Mouse (Mus musculus) intestine, embryonic 16.5 days (tissue): ENCODE data around the gene Cngb1. TPM values are rescaled to one million over a fixed set of nuclear protein-coding genes. Genes with fewer than 3 reads are reported as not detected.

ENCODE experiments used
- ATAC-seq: fragments of 200-750 bp; cut with Nextera tagmentation; 2 replicates; pipeline ENCODE4 v1.8.0; 2017; ENCODE audit warnings: moderate TSS enrichment, moderate library complexity
- H3K27ac ChIP-seq: fragments of 300-500 bp; sonication (generic); 2 replicates; pipeline ENCODE4 v1.5.1; 2014; ENCODE audit warnings: mild to moderate bottlenecking, low read length
- H3K27me3 ChIP-seq: fragments of 300-500 bp; sonication (generic); replicated peaks from 2 replicates; pipeline ENCODE4 v1.6.1; 2014; ENCODE audit warnings: low read length, control low read depth, mixed read lengths; ENCODE audit not compliant: control insufficient read depth, insufficient read depth
- H3K36me3 ChIP-seq: fragments of 300-500 bp; sonication (generic); 2 replicates; pipeline ENCODE4 v1.6.1; 2014; ENCODE audit warnings: low read length, control low read depth; ENCODE audit not compliant: control insufficient read depth, insufficient read depth
- H3K4me1 ChIP-seq: fragments of 300-500 bp; sonication (generic); 2 replicates; pipeline ENCODE4 v1.6.1; 2014; ENCODE audit warnings: low read length, control low read depth, mixed read lengths; ENCODE audit not compliant: control insufficient read depth, insufficient read depth
- H3K4me2 ChIP-seq: fragments of 300-500 bp; sonication (generic); 2 replicates; pipeline ENCODE4 v1.6.1; 2014; ENCODE audit warnings: low read depth, low read length, control low read depth
- H3K4me3 ChIP-seq: fragments of 300-500 bp; sonication (generic); 2 replicates; pipeline ENCODE4 v1.5.1; 2014; ENCODE audit warnings: mild to moderate bottlenecking, low read length
- H3K9ac ChIP-seq: fragments of 300-500 bp; sonication (generic); 2 replicates; pipeline ENCODE4 v1.6.1; 2014; ENCODE audit warnings: low read depth, low read length
- H3K9me3 ChIP-seq: fragments of 300-500 bp; sonication (generic); 2 replicates; pipeline ENCODE4 v1.6.1; 2016; ENCODE audit warnings: low read length, control low read depth; ENCODE audit not compliant: control insufficient read depth
- WGBS: fragments of 180-500 bp; shearing (Covaris S2); extraction: QIAGEN DNeasy Blood & Tissue Kit; methylation state at CpG from one replicate; pipeline ENCODE4 v1.1.7; 2014; 5-methylcytosine and 5-hydroxymethylcytosine counted together
- polyA plus RNA-seq: library from polyadenylated mRNA; unstranded; fragments of >200 nt; fragmentation: Nextera tagmentation; extraction: Ambion mirVana; gene quantifications from 2 replicates; pipeline ENCODE4 v1.2.1, GENCODE M21; 2015

Gene Cngb1
- polyA plus RNA-seq, 1 experiment from 2014 or later = 0.49 TPM

DNA sequence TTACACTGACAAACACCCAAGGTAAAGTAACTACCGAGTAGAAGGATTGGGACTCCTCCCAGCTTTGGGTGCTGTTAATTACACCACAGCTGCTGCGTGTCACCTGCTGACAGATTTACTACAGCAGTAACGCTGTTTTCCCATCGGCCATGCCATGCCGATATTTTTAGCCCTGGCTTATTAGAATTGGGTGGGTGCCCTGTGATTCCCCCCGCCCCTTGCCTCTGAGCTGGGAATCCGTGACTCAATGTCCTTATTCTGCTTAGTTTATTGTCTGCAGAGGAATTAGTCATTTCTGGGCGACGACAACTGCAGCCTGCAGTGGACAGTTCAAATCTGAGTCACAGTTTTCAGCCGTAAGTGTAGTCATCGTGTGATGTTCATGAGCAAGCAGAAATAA is 96.5 kb downstream of the Cngb1 start:
- Histone ChIP-seq H3K4me2 (no peak overlapping the region), H3K9me3 (no peaks in the 10 kb centered on the region)
- ATAC-seq = peak; percentile 46; the same call in 1 of the 2 replicates

DNA sequence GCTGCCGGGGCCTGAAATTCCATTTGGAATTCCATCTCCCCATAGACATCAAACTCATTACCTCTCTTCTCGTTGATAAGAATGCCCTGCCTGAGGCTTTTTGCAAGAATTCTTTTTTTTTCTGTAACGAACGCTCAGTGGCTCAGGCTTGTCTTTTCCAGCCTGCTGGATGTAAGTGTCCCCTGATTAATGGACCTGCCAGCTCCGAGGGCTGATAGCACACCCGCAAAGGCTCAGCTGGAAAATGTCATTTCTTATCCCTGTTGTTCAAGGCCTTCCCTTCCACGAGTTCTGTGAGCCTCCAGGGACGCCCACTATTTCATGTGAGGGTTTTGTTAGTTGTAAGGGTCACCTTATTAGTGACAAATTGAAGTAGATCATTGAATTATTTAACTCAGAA is 100.4 kb downstream of the Cngb1 start:
- Histone ChIP-seq H3K27ac (no peak overlapping the region), H3K4me1 (0 out of 2 replicates have a peak, but pooled peaks cover 2% of the 10 kb centered on the region), H3K4me2 (no peak overlapping the region), H3K36me3 (no peaks in the 10 kb centered on the region), H3K9me3 (no peaks in the 10 kb centered on the region), H3K4me3 (no peak overlapping the region), H3K9ac (no peak overlapping the region), H3K27me3 (no peaks in the 10 kb centered on the region)
- 18% methylated on average over 8 of the region's 8 CpGs for WGBS
- ATAC-seq = no peak

More for the DNA sequence above, 96.5 kb downstream of the Cngb1 start:
- H3K27ac ChIP-seq = no peak overlapping the region
- no peaks in the 10 kb centered on the region for H3K27me3 ChIP-seq
- no peaks in the 10 kb centered on the region for H3K36me3 ChIP-seq
- H3K4me1 ChIP-seq = 0 out of 2 replicates have a peak, but pooled peaks cover 2% of the 10 kb centered on the region
- no peak overlapping the region for H3K9ac ChIP-seq
- 16% methylated on average over 11 of the region's 11 CpGs for WGBS
- H3K4me3 ChIP-seq = no peak overlapping the region

DNA sequence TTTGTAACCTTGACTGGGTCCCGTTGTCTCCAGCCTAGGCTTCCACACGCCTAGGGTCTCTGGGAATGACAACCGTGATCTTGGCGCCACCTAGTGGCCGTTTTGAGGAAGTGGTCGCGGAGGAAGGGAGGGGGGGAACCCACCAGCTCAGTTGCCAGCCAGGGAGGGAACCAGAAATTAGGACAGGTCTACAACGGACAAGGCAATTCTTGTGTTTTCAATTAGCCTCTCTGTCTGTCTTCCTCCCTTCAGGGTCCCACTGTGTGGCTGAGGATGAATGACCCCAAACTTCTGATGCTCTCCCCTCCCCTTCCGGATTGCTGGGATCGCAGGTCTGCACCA is 102.4 kb downstream of the Cngb1 start:
- ATAC-seq = no peak
- WGBS = 20% methylated on average over 10 of the region's 10 CpGs
- H3K4me1 ChIP-seq = 0 out of 2 replicates have a peak, but pooled peaks cover 3% of the 10 kb centered on the region
- no peaks in the 10 kb centered on the region for H3K27me3 ChIP-seq
- no peak overlapping the region for H3K4me2 ChIP-seq
- no peaks in the 10 kb centered on the region for H3K9me3 ChIP-seq
- H3K9ac ChIP-seq = no peak overlapping the region
- no peak overlapping the region for H3K27ac ChIP-seq
- H3K4me3 ChIP-seq = no peak overlapping the region
- no peaks in the 10 kb centered on the region for H3K36me3 ChIP-seq

DNA sequence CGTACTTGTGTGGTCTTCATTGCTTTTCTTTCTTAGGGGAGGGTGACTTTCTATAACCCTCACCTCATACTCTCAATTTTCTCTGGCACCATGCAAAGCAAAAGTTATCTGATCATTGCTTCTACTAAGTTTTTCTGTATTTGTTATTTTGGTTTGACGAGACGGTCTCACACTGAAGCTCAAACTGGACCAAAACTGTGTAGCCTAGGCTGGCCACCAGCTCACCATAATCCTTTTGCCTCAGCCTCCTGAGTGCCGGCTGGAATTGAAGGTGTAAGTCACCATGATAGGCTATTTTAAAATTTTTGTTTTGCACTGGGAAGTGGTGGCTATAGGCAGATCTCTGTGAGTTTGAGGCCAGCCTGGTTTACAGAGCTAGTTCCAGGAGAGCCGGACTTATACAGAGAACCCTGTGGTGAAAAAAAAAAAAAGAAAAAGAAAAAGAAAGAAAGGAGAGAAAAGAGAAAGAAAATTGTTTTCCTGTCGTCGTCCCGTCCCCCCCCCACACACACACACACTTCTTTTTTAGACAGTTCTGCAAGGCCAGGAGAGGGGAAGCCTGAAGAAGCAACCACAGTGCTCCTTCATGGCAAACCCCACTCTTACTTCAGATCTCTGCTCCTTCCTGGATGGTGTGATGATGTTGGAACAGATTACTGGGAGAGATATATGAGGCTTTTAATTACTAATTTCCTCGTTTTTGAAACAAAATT is 102.9 kb downstream of the Cngb1 start:
- WGBS = 47% methylated on average over 9 of the region's 9 CpGs
- no peak for ATAC-seq
- no peak overlapping the region for H3K9ac ChIP-seq

DNA sequence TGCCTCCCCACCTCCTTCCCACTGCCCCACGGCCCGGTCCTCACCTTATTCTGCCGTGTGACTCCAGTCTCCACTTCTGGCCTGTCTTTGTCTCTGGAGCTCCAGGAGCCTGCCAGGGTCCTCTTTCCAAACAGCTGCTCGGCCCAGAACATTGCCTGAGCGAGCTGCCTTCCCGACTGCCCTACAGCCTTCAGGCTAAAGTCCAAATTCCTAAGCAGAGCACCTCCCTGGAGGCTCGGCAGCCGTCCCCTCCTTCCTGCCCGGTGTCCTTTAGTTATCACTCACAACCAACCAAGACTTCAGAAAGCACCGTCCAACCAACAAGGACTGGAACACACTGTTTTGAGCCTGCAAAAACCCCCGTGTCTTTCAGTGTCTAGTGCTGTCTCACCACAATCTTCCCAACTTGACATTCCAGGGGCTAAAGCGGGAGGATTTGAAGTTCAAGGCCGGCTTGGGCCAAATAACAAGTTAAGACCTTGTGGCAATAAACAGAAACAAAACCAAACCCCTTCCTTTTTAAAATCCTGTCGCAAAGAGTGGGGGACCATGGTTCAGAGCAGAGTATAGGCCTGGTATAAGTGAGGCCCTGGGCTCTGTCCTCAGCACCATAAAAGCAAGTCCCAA is 103.6 kb downstream of the Cngb1 start, which contains the start of gene Kifc3:
Gene Kifc3, minus strand, starts transcription at position 164 of the 627 bp plus-strand sequence.
- peak within 1 kb of the TSS; percentile 55 for H3K9ac ChIP-seq
- peak within 1 kb of the TSS; percentile 57 for H3K27ac ChIP-seq
- peak within 1 kb of the TSS; percentile 26 for H3K4me2 ChIP-seq
- no peaks in the 10 kb centered on the region for H3K36me3 ChIP-seq
- ATAC-seq = peak; percentile 91
- H3K4me3 ChIP-seq = peak within 1 kb of the TSS; percentile 40
- H3K4me1 ChIP-seq = 0 out of 2 replicates have a peak, but pooled peaks cover 3% of the 10 kb centered on the region
- no peaks in the 10 kb centered on the region for H3K9me3 ChIP-seq
- WGBS = 39% methylated on average over 14 of the region's 14 CpGs
- no peaks in the 10 kb centered on the region for H3K27me3 ChIP-seq

More for the DNA sequence above, 102.9 kb downstream of the Cngb1 start:
- no peaks in the 10 kb centered on the region for H3K9me3 ChIP-seq
- no peak overlapping the region for H3K27ac ChIP-seq
- no peak overlapping the region for H3K4me3 ChIP-seq
- no peaks in the 10 kb centered on the region for H3K36me3 ChIP-seq
- H3K27me3 ChIP-seq = no peaks in the 10 kb centered on the region
- H3K4me2 ChIP-seq = no peak overlapping the region
- H3K4me1 ChIP-seq = 0 out of 2 replicates have a peak, but pooled peaks cover 3% of the 10 kb centered on the region

DNA sequence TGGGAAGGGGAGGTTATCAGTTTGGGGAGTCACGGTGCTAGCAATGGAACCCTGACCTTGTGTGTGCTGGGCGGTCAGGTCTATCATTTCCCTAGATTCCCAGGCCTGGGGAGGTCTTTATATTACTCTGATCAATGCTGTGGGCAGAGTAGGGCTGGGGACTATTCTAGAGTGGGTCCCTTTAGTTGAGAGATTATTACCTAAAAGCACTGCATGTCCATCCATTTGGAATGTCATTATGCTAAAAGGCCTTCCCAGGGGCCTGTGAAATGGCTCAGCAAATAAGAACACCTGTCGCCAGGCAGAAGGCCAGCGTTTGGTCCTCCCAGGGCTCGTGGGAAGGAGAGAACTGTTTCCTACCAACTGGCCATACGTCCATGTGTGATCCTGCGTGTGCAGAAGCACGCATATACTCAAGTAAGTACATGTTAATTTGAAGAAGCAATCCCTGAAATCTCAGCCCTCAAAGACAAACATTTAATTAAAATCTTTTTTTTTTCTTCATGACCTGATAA is 104.3 kb downstream of the Cngb1 start:
- Histone ChIP-seq H3K4me1 (0 out of 2 replicates have a peak, but pooled peaks cover 3% of the 10 kb centered on the region), H3K4me2 (peak overlapping the region; percentile 26), H3K36me3 (no peaks in the 10 kb centered on the region), H3K9me3 (no peaks in the 10 kb centered on the region), H3K4me3 (peak overlapping the region; percentile 40), H3K9ac (peak overlapping the region; percentile 55), H3K27me3 (no peaks in the 10 kb centered on the region), H3K27ac (peak overlapping the region; percentile 57)
- 64% methylated on average over 8 of the region's 8 CpGs for WGBS
- peak; percentile 14; the same call in 1 of the 2 replicates for ATAC-seq

DNA sequence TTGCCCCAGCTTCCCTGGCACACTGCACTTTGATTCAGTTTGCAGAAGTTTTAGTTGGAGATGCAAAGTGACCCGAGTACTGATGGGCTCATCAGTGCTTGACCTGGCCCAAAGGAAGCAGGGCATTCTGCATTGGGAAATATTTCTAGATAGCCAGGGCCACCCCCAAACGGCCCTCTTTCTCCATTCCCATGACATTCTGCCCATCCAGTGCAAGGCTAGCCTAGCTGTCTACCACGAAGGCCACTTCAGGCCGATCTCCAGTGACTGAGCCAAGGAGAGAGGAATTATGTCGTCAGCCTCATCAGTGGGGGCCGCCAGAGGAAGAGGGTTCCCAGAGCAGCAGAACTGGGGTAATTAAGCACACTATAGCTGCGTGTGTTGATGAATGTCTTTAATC is 104.9 kb downstream of the Cngb1 start:
- H3K27me3 ChIP-seq = no peaks in the 10 kb centered on the region
- ATAC-seq = no peak
- 0 out of 2 replicates have a peak, but pooled peaks cover 3% of the 10 kb centered on the region for H3K4me1 ChIP-seq
- no peak overlapping the region for H3K9ac ChIP-seq
- H3K36me3 ChIP-seq = no peaks in the 10 kb centered on the region
- WGBS = 54% methylated on average over 7 of the region's 7 CpGs
- peak overlapping the region; percentile 40 for H3K4me3 ChIP-seq
- H3K9me3 ChIP-seq = no peaks in the 10 kb centered on the region
- no peak overlapping the region for H3K27ac ChIP-seq
- H3K4me2 ChIP-seq = peak overlapping the region; percentile 26; the same call in 1 of the 2 replicates

DNA sequence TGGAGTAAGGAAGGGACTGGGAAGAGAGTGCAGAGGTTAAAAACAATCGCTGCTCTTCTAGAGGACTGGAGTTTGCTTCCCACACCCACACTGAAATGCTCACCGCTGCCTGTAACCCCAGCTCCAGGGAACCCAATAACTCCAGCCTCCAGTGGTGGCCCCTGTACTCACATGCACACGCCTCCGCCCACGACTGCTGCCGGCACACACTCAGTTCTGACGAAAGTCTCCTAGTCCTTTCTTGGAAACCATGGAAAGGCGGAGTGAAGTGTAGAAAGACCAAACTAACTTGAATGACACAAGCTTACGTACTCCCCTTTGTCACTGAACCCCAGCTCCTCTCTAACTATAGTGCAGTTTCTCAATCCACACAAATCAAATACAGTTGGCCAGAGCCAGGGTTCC is 106.4 kb downstream of the Cngb1 start:
- peak; percentile 45 for ATAC-seq
- 68% methylated on average over 9 of the region's 9 CpGs for WGBS
- no peaks in the 10 kb centered on the region for H3K9me3 ChIP-seq
- peak overlapping the region; percentile 20; the same call in 1 of the 2 replicates for H3K27ac ChIP-seq
- H3K4me1 ChIP-seq = 0 out of 2 replicates have a peak, but pooled peaks cover 3% of the 10 kb centered on the region
- H3K4me2 ChIP-seq = peak overlapping the region; percentile 33; the same call in 1 of the 2 replicates
- no peaks in the 10 kb centered on the region for H3K27me3 ChIP-seq
- H3K9ac ChIP-seq = peak overlapping the region; percentile 4; the same call in 1 of the 2 replicates
- H3K36me3 ChIP-seq = no peaks in the 10 kb centered on the region
- H3K4me3 ChIP-seq = peak overlapping the region; percentile 10; the same call in 1 of the 2 replicates

DNA sequence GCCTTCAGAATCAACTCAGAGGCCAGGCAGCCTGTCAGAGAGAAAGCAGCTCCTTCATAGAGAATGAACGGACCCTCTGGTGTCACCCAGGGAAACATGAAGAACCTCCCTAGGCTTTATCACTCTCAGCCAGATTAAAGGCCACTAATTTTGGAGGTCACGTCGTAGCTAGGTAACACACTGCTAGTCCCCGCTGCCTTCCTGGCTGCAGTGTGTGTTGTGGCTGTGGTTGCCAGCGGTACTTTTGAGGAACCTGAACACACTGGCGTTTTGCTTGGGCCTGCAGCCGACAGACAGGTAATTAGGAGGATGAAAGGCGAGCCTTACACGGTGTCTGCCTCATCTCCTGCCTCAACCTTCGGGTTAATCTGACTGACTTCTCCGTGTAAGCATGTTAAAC is 110.7 kb downstream of the Cngb1 start:
- H3K4me1 ChIP-seq = 0 out of 2 replicates have a peak, but pooled peaks cover 3% of the 10 kb centered on the region
- no peaks in the 10 kb centered on the region for H3K36me3 ChIP-seq
- ATAC-seq = no peak
- H3K27me3 ChIP-seq = no peaks in the 10 kb centered on the region
- H3K9ac ChIP-seq = no peak overlapping the region
- H3K4me2 ChIP-seq = no peak overlapping the region
- no peaks in the 10 kb centered on the region for H3K9me3 ChIP-seq
- WGBS = 65% methylated on average over 11 of the region's 11 CpGs
- H3K27ac ChIP-seq = no peak overlapping the region
- no peak overlapping the region for H3K4me3 ChIP-seq
